Mouse (Mus musculus) cerebellum, adult 2 months (tissue): ENCODE measurements at regions not wholly inside any gene's neighbourhood (a gene's known extent, or its start where the extent isn't known, plus 50 kb on each side); places are given as distances from the start of the nearest gene placed in this dataset.

Experiments used
- CTCF ChIP-seq: fragments of 200-500 bp; IDR thresholded peaks from 2 replicates; pipeline ENCODE4 v1.5.1; 2011; ENCODE audit warnings: low read depth, mild to moderate bottlenecking, control low read depth, low read length, moderate library complexity, borderline replicate concordance; ENCODE audit not compliant: insufficient read depth
- POLR2A ChIP-seq: fragments of 200-500 bp; IDR thresholded peaks from 2 replicates; pipeline ENCODE4 v1.6.1; 2011; ENCODE audit warnings: low read length, control low read depth, borderline replicate concordance; ENCODE audit not compliant: insufficient read depth

DNA sequence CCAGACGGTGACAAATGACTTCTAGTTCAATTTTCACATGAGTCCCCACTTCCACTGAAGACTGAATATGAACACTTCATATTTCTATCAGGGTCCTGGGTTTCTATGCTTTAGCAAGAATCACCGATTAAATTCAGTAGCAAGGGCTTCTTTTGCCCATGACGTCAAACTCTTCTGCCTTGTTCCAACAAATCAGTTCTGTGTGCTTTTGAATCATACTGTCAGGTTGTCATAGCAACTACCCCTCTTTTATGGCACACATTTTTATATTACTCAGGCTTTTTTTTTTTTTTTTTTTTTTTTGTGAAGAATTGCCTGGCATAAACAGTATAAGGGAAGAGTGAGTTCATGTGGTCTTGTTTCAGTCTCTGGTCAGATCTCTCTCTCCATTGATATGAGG is 381.3 kb downstream of the Cps1 start:
- TF ChIP-seq CTCF (no peak), POLR2A (no peak)
